Mouse (Mus musculus) gastrocnemius, adult 2 months (tissue): ENCODE data around the gene Magi2. TPM values are rescaled to one million over a fixed set of nuclear protein-coding genes. Genes with fewer than 3 reads are reported as not detected.

ENCODE experiments used
- DNase-seq: peaks from one replicate; pipeline ENCODE4 v3.0.0; 2022
- H3K27ac ChIP-seq: fragments of 200-600 bp; 2 replicates; pipeline ENCODE4 v1.8.1; 2022; ENCODE audit warnings: mild to moderate bottlenecking
- H3K4me3 ChIP-seq: fragments of 200-600 bp; 2 replicates; pipeline ENCODE4 v1.8.1; 2022; ENCODE audit warnings: mild to moderate bottlenecking, moderate library complexity
- CTCF ChIP-seq: fragments of 200-600 bp; IDR thresholded peaks from 2 replicates; pipeline ENCODE4 v1.8.1; 2022; ENCODE audit warnings: antibody characterized with exemption, mild to moderate bottlenecking, moderate library complexity
- intact Hi-C: fragments of 180-260 bp; cut with DNase I; formaldehyde crosslinking; loops from one replicate; pipeline ENCODE4 v1.15.1; 2025
- total RNA-seq, 2 experiments: library from RNA; stranded (reverse); gene quantifications; 2 replicates each; pipeline ENCODE4 v1.2.3; 2021

Gene Magi2
- total RNA-seq, 2 experiments from 2014 or later = 0.98 to 1.6 TPM

DNA sequence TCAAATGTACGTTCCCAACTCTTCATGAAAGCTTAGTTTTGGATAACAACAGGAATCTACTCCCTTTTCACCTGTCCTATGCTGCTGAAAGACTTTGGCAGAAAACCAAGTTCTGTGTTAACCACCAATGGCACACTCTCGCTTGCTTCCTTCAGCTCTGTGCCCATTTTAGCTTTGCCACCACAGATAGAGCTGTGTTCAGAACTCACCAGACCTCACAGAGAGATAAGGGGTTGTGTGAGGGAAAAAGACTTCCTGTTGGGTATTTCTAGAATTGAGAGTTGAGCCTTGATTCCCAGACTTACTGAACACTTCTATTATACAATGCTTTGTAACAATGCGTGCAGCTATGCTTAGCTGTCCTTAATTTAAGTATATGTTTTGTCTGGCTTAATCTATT lies 705.3 kb downstream of the Magi2 start:
- no peak for TF ChIP-seq CTCF
- intact Hi-C loops = no loop called here
- DNase-seq = no peak
- H3K4me3 ChIP-seq = no peak overlapping the region
- H3K27ac ChIP-seq = no peak overlapping the region

- no peak for TF ChIP-seq CTCF
- DNase-seq = no peak
- intact Hi-C loops = no loop called here
- Histone ChIP-seq H3K27ac (no peak overlapping the region), H3K4me3 (no peak overlapping the region)
Observed at GRCm38 (mm10) chr5:19933190-19933589, 706.4 kb downstream of the Magi2 start.

GRCm38 (mm10) chr5:19951102-19951501 lies 724.3 kb downstream of the Magi2 start:
- intact Hi-C loops = no loop called here
- no peak for TF ChIP-seq CTCF
- DNase-seq = no peak
- H3K4me3 ChIP-seq = no peak overlapping the region
- H3K27ac ChIP-seq = no peak overlapping the region

DNA sequence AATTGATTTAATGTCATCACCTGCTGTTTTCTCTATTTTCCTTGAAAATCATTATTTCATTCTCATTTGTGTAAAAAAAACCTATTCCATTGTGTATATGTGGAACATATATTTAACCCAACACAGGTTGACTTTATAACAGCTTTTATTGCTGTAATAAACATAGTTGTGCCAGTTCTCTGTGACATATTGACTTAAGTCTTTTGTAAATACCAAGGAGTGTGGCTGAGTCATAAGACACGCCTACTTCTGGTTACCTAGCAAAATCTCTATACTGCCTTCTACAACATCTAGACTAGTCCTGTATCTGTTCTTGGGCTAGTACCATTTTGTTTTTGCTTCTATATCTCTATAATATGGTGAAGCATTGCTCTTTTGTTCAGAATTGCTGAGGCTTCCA lies 737.3 kb downstream of the Magi2 start:
- no peak for DNase-seq
- intact Hi-C loops = no loop called here
- no peak overlapping the region for H3K4me3 ChIP-seq
- no peak for TF ChIP-seq CTCF
- H3K27ac ChIP-seq = no peak overlapping the region

- Histone ChIP-seq H3K4me3 (no peak overlapping the region), H3K27ac (no peak overlapping the region)
- no peak for DNase-seq
- TF ChIP-seq CTCF = no peak
- intact Hi-C loops = no loop called here
Observed at GRCm38 (mm10) chr5:19972736-19973135, 745.9 kb downstream of the Magi2 start.

GRCm38 (mm10) chr5:19973852-19974251 lies 747.0 kb downstream of the Magi2 start:
- Histone ChIP-seq H3K27ac (no peak overlapping the region), H3K4me3 (no peak overlapping the region)
- DNase-seq = no peak
- intact Hi-C loops = no loop called here
- no peak for TF ChIP-seq CTCF

DNA sequence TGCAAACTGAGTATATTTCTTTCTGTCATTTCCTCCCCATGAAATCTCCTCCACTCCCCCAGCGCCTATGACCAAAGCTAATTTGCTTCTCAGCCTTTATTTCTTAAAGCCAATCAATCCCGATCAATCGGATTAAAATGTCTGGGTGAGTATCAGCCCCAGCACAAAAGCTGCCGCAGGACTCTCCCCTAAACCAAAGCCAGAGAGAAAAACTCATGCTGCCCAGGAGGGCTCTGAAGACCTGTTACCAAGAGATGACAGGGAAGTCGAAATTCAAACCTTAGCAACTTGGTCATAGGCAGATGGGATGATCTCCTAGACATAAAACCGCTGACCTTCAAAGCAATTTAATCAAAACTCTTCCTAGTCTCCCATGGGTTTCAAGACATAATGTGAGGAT lies 754.7 kb downstream of the Magi2 start:
- DNase-seq = no peak
- Histone ChIP-seq H3K4me3 (no peak overlapping the region), H3K27ac (no peak overlapping the region)
- intact Hi-C loops = no loop called here
- no peak for TF ChIP-seq CTCF

DNA sequence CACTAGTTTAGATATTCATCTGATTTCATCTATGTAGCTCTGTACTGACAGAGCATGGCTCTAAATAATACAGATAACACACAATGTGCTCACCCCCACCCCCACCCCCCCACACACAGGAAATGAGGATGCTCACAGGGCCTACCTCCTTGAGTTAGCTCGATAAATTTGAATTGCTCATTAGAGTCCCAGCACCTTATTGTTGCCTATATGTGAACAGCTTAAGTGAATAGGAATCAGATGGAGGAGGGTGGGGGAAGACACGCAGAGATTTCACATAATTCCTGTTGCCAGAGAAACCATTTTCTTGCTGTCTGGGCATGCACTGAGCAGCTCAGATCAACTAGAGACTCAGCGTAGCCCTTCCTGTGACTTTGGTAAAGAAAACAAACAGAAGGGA lies 755.2 kb downstream of the Magi2 start:
- intact Hi-C loops = no loop called here
- no peak for TF ChIP-seq CTCF
- Histone ChIP-seq H3K4me3 (no peak overlapping the region), H3K27ac (no peak overlapping the region)
- no peak for DNase-seq

- intact Hi-C loops = no loop called here
- DNase-seq = no peak
- Histone ChIP-seq H3K4me3 (no peak overlapping the region), H3K27ac (no peak overlapping the region)
- TF ChIP-seq CTCF = no peak
Observed at GRCm38 (mm10) chr5:19999486-19999885, 772.6 kb downstream of the Magi2 start.

DNA sequence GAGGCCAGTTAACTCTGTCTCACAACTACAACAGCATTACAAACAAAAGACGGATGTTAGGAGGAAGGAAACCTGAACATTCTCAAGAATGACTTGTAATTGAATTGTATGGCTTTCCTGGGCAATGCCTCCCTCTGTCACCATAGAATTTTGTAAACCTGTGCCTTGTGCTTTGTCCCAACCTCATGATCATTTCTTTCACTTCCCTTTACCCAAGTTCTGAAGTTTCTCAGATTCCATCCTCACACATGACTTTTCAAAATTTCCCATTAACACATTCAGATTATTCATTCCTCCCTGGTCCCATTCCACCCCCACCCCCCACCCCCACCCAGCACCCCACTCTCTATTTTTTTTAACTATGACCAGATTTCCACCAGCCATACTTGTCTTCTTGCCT lies 773.1 kb downstream of the Magi2 start:
- Histone ChIP-seq H3K4me3 (no peak overlapping the region), H3K27ac (no peak overlapping the region)
- no peak for TF ChIP-seq CTCF
- no peak for DNase-seq
- intact Hi-C loops = no loop called here

DNA sequence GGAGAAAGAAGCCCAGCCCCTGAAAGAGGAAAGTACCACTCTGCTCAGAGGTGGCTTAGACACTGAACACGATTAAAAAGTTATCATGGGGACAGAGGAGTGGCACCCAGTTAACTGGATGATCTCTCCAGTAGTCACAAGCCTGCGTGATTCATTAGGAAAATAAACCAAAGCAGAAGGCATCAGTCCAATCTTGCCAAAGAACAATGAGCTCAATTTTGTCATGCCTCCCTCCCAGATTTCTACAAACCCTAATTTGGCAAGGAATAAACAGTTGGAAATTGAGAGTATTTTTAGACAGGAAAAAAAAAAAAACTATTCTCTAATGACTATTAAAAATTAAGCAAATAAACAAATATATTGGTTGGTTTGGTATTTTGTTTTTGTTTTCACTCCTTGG lies 779.8 kb downstream of the Magi2 start:
- Histone ChIP-seq H3K4me3 (no peak overlapping the region), H3K27ac (no peak overlapping the region)
- no peak for DNase-seq
- intact Hi-C loops = no loop called here
- no peak for TF ChIP-seq CTCF

GRCm38 (mm10) chr5:20007246-20007645 lies 780.4 kb downstream of the Magi2 start:
- no peak for DNase-seq
- TF ChIP-seq CTCF = no peak
- Histone ChIP-seq H3K27ac (no peak overlapping the region), H3K4me3 (no peak overlapping the region)
- intact Hi-C loops = no loop called here

- H3K4me3 ChIP-seq = no peak overlapping the region
- no peak overlapping the region for H3K27ac ChIP-seq
- no peak for DNase-seq
- TF ChIP-seq CTCF = no peak
- intact Hi-C loops = no loop called here
Observed at GRCm38 (mm10) chr5:20010210-20010609, 783.4 kb downstream of the Magi2 start.

DNA sequence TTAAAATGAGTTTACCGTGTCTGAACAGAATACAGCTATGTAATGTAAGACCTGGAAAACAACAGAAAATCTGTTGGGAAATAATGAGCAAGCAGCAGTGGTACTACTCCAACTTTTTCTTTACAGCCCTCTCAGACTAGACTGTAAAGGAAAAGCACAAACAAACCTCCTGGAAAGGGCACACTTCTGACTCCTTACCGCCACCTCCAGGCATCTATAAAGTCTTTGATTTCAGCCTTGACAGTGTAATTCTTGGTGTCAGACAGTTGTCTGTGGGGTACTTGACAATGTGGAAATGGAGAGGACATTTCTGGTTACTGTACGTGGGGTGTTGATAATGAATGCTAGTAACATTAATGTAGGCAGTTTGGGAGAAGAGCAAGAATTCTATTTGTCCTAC lies 791.2 kb downstream of the Magi2 start:
- intact Hi-C loops = no loop called here
- no peak; the same call in 1 of the 2 replicates for TF ChIP-seq CTCF
- no peak overlapping the region for H3K27ac ChIP-seq
- no peak overlapping the region for H3K4me3 ChIP-seq
- no peak for DNase-seq

- Histone ChIP-seq H3K4me3 (no peak overlapping the region), H3K27ac (no peak overlapping the region)
- TF ChIP-seq CTCF = no peak
- intact Hi-C loops = no loop called here
- DNase-seq = no peak
Observed at GRCm38 (mm10) chr5:20046649-20047048, 819.8 kb downstream of the Magi2 start.
